Mouse (Mus musculus) testis, adult 2 months (tissue): Measurements from ENCODE around the gene Ablim1.

Source experiments
- CTCF ChIP-seq: fragments of 200-500 bp; IDR thresholded peaks from 2 replicates; pipeline ENCODE4 v1.5.1; 2012; ENCODE audit warnings: low read depth, mild to moderate bottlenecking, inconsistent platforms, low read length, moderate library complexity; ENCODE audit not compliant: control insufficient read depth, insufficient read depth, insufficient replicate concordance
- POLR2A ChIP-seq: fragments of 200-500 bp; IDR thresholded peaks from 2 replicates; pipeline ENCODE4 v1.6.1; 2012; ENCODE audit warnings: low read depth, mild to moderate bottlenecking, inconsistent platforms, low read length, moderate library complexity; ENCODE audit not compliant: control insufficient read depth

DNA sequence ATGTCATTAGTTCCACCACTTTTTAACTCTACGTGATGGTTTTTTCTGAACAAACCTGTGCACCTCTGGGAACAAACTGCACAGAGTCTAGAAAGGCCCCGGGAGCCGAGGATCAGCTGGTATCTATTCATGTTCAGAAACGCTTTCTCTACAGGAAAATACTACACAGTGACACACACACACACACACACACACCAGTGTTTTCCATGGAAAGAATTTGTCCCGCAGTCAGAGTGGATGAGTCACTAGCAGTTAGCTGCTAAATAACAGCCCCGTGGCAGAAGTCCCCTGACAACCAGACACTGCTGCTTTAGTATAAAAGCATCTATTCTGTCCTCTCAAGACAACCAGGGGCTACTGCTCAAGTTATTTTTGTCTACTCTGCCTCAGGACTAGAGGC is 115.4 kb downstream of the Ablim1 start:
- TF ChIP-seq CTCF (no peak), POLR2A (no peak)
